Mouse (Mus musculus) myocyte (in vitro differentiated cells): ENCODE data around the gene Tbc1d5. TPM values are rescaled to one million over a fixed set of nuclear protein-coding genes. Genes with fewer than 3 reads are reported as not detected.
A peak's percentile ranks its signal among the peaks of the same experiment; 100 is the strongest.
"Not testable (repeated sequence)": the region's sequence is repeated elsewhere in the genome, so short reads cannot be mapped to it uniquely, and the experiment has no call there.

Source experiments
- H3K27me3 ChIP-seq: one replicate; pipeline ENCODE4 v1.6.1; 2011; ENCODE audit not compliant: control insufficient read depth, insufficient read depth, insufficient read length
- H3K36me3 ChIP-seq: one replicate; pipeline ENCODE4 v1.6.1; 2011; ENCODE audit not compliant: control insufficient read depth, insufficient read depth
- H3K4me2 ChIP-seq: one replicate; pipeline ENCODE4 v1.6.1; 2011; ENCODE audit warnings: low read depth, control low read depth
- H3K4me3 ChIP-seq: one replicate; pipeline ENCODE4 v1.5.1; 2011; ENCODE audit warnings: mild to moderate bottlenecking, control low read depth, moderate library complexity
- H3K79me2 ChIP-seq: one replicate; pipeline ENCODE4 v1.6.1; 2011; ENCODE audit not compliant: control insufficient read depth, insufficient read depth
- H3ac ChIP-seq: one replicate; pipeline ENCODE4 v1.6.1; 2011; ENCODE audit not compliant: control insufficient read depth, insufficient read length
- CEBPB ChIP-seq: IDR thresholded peaks from 2 replicates; pipeline ENCODE4 v1.6.1; 2011; ENCODE audit warnings: mild to moderate bottlenecking, moderate library complexity; ENCODE audit not compliant: poor library complexity, insufficient read depth, severe bottlenecking
- E2F4 ChIP-seq: IDR thresholded peaks from one replicate; pipeline ENCODE4 v1.6.1; 2011; ENCODE audit warnings: mild to moderate bottlenecking, control low read depth, moderate library complexity; ENCODE audit not compliant: insufficient read depth
- MAX ChIP-seq: IDR thresholded peaks from one replicate; pipeline ENCODE4 v1.6.1; 2011; ENCODE audit warnings: low read depth, mild to moderate bottlenecking, control low read depth
- MYOD1 ChIP-seq, 3 experiments: IDR thresholded peaks; one replicate each; pipeline ENCODE4 v1.6.1; 2011; ENCODE audit warnings: control low read depth in 2 of 3, low read depth in 2 of 3, mild to moderate bottlenecking in 2 of 3, moderate library complexity in 1 of 3; ENCODE audit not compliant: insufficient read length in 2 of 3, control insufficient read depth in 1 of 3
- MYOG ChIP-seq, 3 experiments: IDR thresholded peaks; one replicate each; pipeline ENCODE4 v1.6.1; 2011; ENCODE audit warnings: control low read depth in 2 of 3, low read depth in 2 of 3, mild to moderate bottlenecking in 2 of 3; ENCODE audit not compliant: insufficient read length in 2 of 3, control insufficient read depth in 1 of 3, insufficient read depth in 1 of 3
- POLR2A ChIP-seq: IDR thresholded peaks from one replicate; pipeline ENCODE4 v1.6.1; 2011; ENCODE audit warnings: low read depth, mild to moderate bottlenecking, control low read depth, moderate library complexity; ENCODE audit not compliant: insufficient read length
- POLR2AphosphoS2 ChIP-seq: IDR thresholded peaks from one replicate; pipeline ENCODE4 v1.6.1; 2011; ENCODE audit warnings: low read depth, control low read depth; ENCODE audit not compliant: insufficient read length
- REST ChIP-seq: IDR thresholded peaks from one replicate; pipeline ENCODE4 v1.6.1; 2011; ENCODE audit warnings: mild to moderate bottlenecking, control low read depth, moderate library complexity; ENCODE audit not compliant: insufficient read depth, insufficient read length
- SRF ChIP-seq: IDR thresholded peaks from one replicate; pipeline ENCODE4 v1.6.1; 2011; ENCODE audit warnings: low read depth; ENCODE audit not compliant: control insufficient read depth, insufficient read length
- TCF12 ChIP-seq: IDR thresholded peaks from one replicate; pipeline ENCODE4 v1.6.1; 2011; ENCODE audit warnings: mild to moderate bottlenecking, control low read depth; ENCODE audit not compliant: poor library complexity, insufficient read depth, severe bottlenecking
- TCF3 ChIP-seq: IDR thresholded peaks from one replicate; pipeline ENCODE4 v1.6.1; 2011; ENCODE audit warnings: low read depth, control low read depth; ENCODE audit not compliant: insufficient read length
- USF1 ChIP-seq: IDR thresholded peaks from one replicate; pipeline ENCODE4 v1.6.1; 2011; ENCODE audit warnings: low read depth, mild to moderate bottlenecking, control low read depth, moderate library complexity
- polyA plus RNA-seq: library from polyadenylated mRNA; unstranded; fragments of >200 nt; fragmentation: generic; extraction: Trizol; gene quantifications from one replicate; pipeline ENCODE4 v1.2.1, GENCODE M21; 2012; ENCODE audit warnings: missing spikeins

The Tbc1d5 gene
- polyA plus RNA-seq, 1 experiment, result 6.3 TPM

- no peak overlapping the region for H3ac ChIP-seq
- H3K36me3 ChIP-seq, result no peaks in the 10 kb centered on the region
- H3K4me2 ChIP-seq, result no peak overlapping the region
- no peaks in the 10 kb centered on the region for H3K27me3 ChIP-seq
- TF ChIP-seq TCF3 (no peak), POLR2A (no peak), MAX (no peak)
- H3K79me2 ChIP-seq, result no peaks in the 10 kb centered on the region
- no peak overlapping the region for H3K4me3 ChIP-seq
Measured at GRCm38 (mm10) chr17:50729031-50729430, 450.1 kb downstream of the Tbc1d5 start.

GRCm38 (mm10) chr17:50726265-50726664 is 452.9 kb downstream of the Tbc1d5 start:
- H3K79me2 ChIP-seq, result no peaks in the 10 kb centered on the region
- TF ChIP-seq TCF12 (no peak), POLR2AphosphoS2 (no peak), REST (no peak), MYOD1 (IDR thresholded peaks at IDR 0.05; ENCODE audit: control insufficient read depth in 1 of 3, insufficient read length in 2 of 3, low read depth in 2 of 3) (no peak), SRF (no peak), POLR2A (no peak), CEBPB (no peak), TCF3 (no peak), MAX (no peak), USF1 (no peak), E2F4 (no peak), MYOG (IDR thresholded peaks at IDR 0.05; ENCODE audit: control insufficient read depth in 1 of 3, insufficient read depth in 1 of 3, insufficient read length in 2 of 3, low read depth in 2 of 3) (no peak)
- no peaks in the 10 kb centered on the region for H3K36me3 ChIP-seq
- no peak overlapping the region for H3K4me2 ChIP-seq
- no peaks in the 10 kb centered on the region for H3K27me3 ChIP-seq
- no peak overlapping the region for H3ac ChIP-seq
- H3K4me3 ChIP-seq, result no peak overlapping the region

DNA sequence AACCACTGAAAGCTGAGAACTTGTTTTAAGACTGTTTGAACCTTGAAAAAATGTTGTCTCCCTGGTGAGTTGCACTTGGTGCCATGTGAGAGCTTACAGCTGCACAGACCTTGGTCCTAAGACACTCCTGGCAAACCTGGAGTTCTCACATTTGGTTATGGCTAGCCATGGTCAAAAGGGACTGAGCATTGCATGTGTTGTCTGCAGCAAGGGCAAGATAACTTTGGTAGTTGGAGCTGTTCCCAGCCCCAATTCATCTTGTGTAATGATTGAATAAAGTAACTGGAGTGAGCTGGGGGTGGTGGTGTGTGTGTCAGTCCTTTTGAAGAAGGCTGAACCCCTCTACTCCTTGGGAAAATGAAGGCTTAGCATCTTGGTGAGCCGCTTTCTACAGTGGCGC is 454.8 kb downstream of the Tbc1d5 start:
- no peaks in the 10 kb centered on the region for H3K36me3 ChIP-seq
- H3ac ChIP-seq, result no peak overlapping the region
- H3K79me2 ChIP-seq, result no peaks in the 10 kb centered on the region
- no peak overlapping the region for H3K4me2 ChIP-seq
- H3K27me3 ChIP-seq, result no peaks in the 10 kb centered on the region
- TF ChIP-seq MYOD1 (IDR thresholded peaks at IDR 0.05; ENCODE audit: control insufficient read depth in 1 of 3, insufficient read length in 2 of 3, low read depth in 2 of 3) (peak in 1 of 3 experiments; percentile 12), E2F4 (no peak), TCF12 (no peak)
- no peak overlapping the region for H3K4me3 ChIP-seq

GRCm38 (mm10) chr17:50717586-50717985 is 461.6 kb downstream of the Tbc1d5 start:
- Histone ChIP-seq H3K27me3 (no peaks in the 10 kb centered on the region), H3ac (no peak overlapping the region), H3K79me2 (no peaks in the 10 kb centered on the region), H3K4me2 (no peak overlapping the region), H3K36me3 (no peaks in the 10 kb centered on the region), H3K4me3 (no peak overlapping the region)
- no peak for TF ChIP-seq REST
- no peak for TF ChIP-seq MYOG (IDR thresholded peaks at IDR 0.05; ENCODE audit: control insufficient read depth in 1 of 3, insufficient read depth in 1 of 3, insufficient read length in 2 of 3, low read depth in 2 of 3)
- TF ChIP-seq MAX, result no peak
- TF ChIP-seq SRF, result no peak
- TF ChIP-seq POLR2AphosphoS2, result no peak

- H3K4me3 ChIP-seq, result no peak overlapping the region
- H3K27me3 ChIP-seq, result no peaks in the 10 kb centered on the region
- H3ac ChIP-seq, result no peak overlapping the region
- no peak for TF ChIP-seq TCF12
- no peak for TF ChIP-seq E2F4
- TF ChIP-seq MYOG (IDR thresholded peaks at IDR 0.05; ENCODE audit: control insufficient read depth in 1 of 3, insufficient read depth in 1 of 3, insufficient read length in 2 of 3, low read depth in 2 of 3), result no peak
- no peak for TF ChIP-seq USF1
- no peak for TF ChIP-seq REST
- no peak for TF ChIP-seq SRF
- TF ChIP-seq CEBPB, result no peak
- TF ChIP-seq POLR2AphosphoS2, result no peak
- TF ChIP-seq POLR2A, result no peak
- TF ChIP-seq MAX, result no peak
- no peak for TF ChIP-seq MYOD1 (IDR thresholded peaks at IDR 0.05; ENCODE audit: control insufficient read depth in 1 of 3, insufficient read length in 2 of 3, low read depth in 2 of 3)
- TF ChIP-seq TCF3, result no peak
- no peaks in the 10 kb centered on the region for H3K36me3 ChIP-seq
- H3K4me2 ChIP-seq, result no peak overlapping the region
- H3K79me2 ChIP-seq, result no peaks in the 10 kb centered on the region
Measured at GRCm38 (mm10) chr17:50710497-50711222, 468.5 kb downstream of the Tbc1d5 start.

DNA sequence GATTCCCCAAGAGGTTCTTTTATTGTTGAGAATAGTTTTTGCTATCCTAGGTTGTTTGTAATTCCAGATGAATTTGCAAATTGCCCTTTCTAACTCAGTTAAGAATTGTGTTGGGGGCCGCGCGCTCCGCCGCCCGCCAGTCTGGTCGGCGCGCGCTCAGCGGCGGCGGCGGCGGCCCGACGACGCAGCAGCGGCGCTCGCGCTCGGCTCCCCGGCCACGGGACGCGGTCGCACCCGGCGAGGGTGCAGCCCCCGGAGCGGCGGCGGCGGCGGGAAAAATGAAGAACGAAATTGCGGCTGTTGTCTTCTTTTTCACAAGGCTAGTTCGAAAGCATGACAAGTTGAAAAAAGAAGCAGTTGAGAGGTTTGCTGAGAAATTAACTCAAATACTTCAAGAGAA is 480.7 kb downstream of the Tbc1d5 start:
- not testable (repeated sequence) for H3K4me2 ChIP-seq, H3K4me3 ChIP-seq, H3K36me3 ChIP-seq, H3ac ChIP-seq, H3K79me2 ChIP-seq, H3K27me3 ChIP-seq
